Mouse (Mus musculus): ENCODE measurements around the gene Pcbp2.

DNA sequence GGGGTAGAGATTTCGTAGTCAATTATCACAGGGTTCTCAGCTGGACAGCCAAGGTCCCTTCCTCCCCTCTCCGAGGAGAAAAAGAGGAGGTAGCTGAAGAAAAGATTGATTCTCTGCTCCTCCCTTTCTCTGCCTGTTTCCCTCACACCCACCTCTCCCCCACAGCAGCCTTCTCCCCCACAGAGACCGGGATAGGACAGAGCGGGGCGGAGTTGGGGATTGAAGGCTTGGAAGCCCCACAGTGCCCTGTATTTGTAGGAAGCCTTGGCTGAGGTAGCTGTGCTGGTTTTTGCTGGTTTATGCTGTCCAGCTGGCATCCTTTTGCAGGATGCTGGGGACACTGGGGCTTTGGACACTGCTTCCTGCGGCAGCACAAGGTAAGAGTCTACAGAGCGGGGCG lies 25.2 kb upstream of the Pcbp2 start, which contains the start of gene Amhr2:
- TF ChIP-seq CTCF (IDR thresholded peaks at IDR 0.05) (no peak), EP300 (IDR thresholded peaks at IDR 0.05) (no peak)

All from lung, postnatal 0 days (tissue).